Mouse (Mus musculus): ENCODE measurements at regions not wholly inside any gene's neighbourhood (a gene's known extent, or its start where the extent isn't known, plus 50 kb on each side); places are given as distances from the start of the nearest gene placed in this dataset.

GRCm38 (mm10) chr4:44424831-44425704, 124.4 kb downstream of the Melk start:
- Histone ChIP-seq H3K4me3 (ENCODE audit: low read depth, low read length) (peak overlapping the region; percentile 31), H3K4me1 (ENCODE audit: insufficient read depth) (no peaks in the 10 kb centered on the region), H3K9ac (replicated peaks) (no peak overlapping the region), H3K27me3 (ENCODE audit: insufficient read depth, low read length) (peaks cover 42% of the 10 kb centered on the region), H3K36me3 (replicated peaks; ENCODE audit: insufficient read depth, low read length) (no peaks in the 10 kb centered on the region), H3K4me2 (ENCODE audit: low read depth, low read length) (peak overlapping the region; percentile 58), H3K27ac (ENCODE audit: low read depth) (no peak overlapping the region), H3K9me3 (ENCODE audit: low read length) (no peaks in the 10 kb centered on the region)
- ATAC-seq: no peak
- DNase-seq: no peak
- TF ChIP-seq CTCF (IDR thresholded peaks at IDR 0.05; ENCODE audit: low read depth): no peak
- WGBS (ENCODE audit: insufficient replicate concordance): 2% methylated on average over 56 of the region's 56 CpGs

- WGBS (ENCODE audit: insufficient replicate concordance): 35% methylated on average over 9 of the region's 9 CpGs
- no peaks in the 10 kb centered on the region for H3K27me3 ChIP-seq (ENCODE audit: insufficient read depth, low read length)
- ATAC-seq: no peak
- H3K4me3 ChIP-seq (ENCODE audit: low read depth, low read length): no peak overlapping the region
- H3K4me1 ChIP-seq (ENCODE audit: insufficient read depth): no peaks in the 10 kb centered on the region
- no peak overlapping the region for H3K9ac ChIP-seq (replicated peaks)
- DNase-seq: peak; percentile 26
- TF ChIP-seq EP300 (IDR thresholded peaks at IDR 0.05; ENCODE audit: low read depth) (no peak), CTCF (IDR thresholded peaks at IDR 0.05; ENCODE audit: low read depth) (no peak)
- no peak overlapping the region for H3K27ac ChIP-seq (ENCODE audit: low read depth)
- no peak overlapping the region for H3K4me2 ChIP-seq (ENCODE audit: low read depth, low read length)
- no peaks in the 10 kb centered on the region for H3K9me3 ChIP-seq (ENCODE audit: low read length)
- no peaks in the 10 kb centered on the region for H3K36me3 ChIP-seq (replicated peaks; ENCODE audit: insufficient read depth, low read length)
These were observed 133.9 kb downstream of the Melk start for GRCm38 (mm10) chr4:44434593-44434992.

- H3K27me3 ChIP-seq (ENCODE audit: insufficient read depth, low read length): no peaks in the 10 kb centered on the region
- no peaks in the 10 kb centered on the region for H3K4me1 ChIP-seq (ENCODE audit: insufficient read depth)
- 43% methylated on average over 4 of the region's 4 CpGs for WGBS (ENCODE audit: insufficient replicate concordance)
- H3K4me2 ChIP-seq (ENCODE audit: low read depth, low read length): no peak overlapping the region
- TF ChIP-seq EP300 (IDR thresholded peaks at IDR 0.05; ENCODE audit: low read depth) (no peak), CTCF (IDR thresholded peaks at IDR 0.05; ENCODE audit: low read depth) (no peak)
- DNase-seq (no peak), ATAC-seq (no peak)
- no peak overlapping the region for H3K27ac ChIP-seq (ENCODE audit: low read depth)
- no peaks in the 10 kb centered on the region for H3K9me3 ChIP-seq (ENCODE audit: low read length)
- H3K36me3 ChIP-seq (replicated peaks; ENCODE audit: insufficient read depth, low read length): no peaks in the 10 kb centered on the region
- no peak overlapping the region for H3K4me3 ChIP-seq (ENCODE audit: low read depth, low read length)
- no peak overlapping the region for H3K9ac ChIP-seq (replicated peaks)
These were observed 144.8 kb downstream of the Melk start for GRCm38 (mm10) chr4:44445511-44445910.

GRCm38 (mm10) chr4:44450881-44451532, 150.3 kb downstream of the Melk start:
- H3K4me2 ChIP-seq (ENCODE audit: low read depth, low read length): no peak overlapping the region
- no peaks in the 10 kb centered on the region for H3K27me3 ChIP-seq (ENCODE audit: insufficient read depth, low read length)
- no peak for ATAC-seq
- H3K36me3 ChIP-seq (replicated peaks; ENCODE audit: insufficient read depth, low read length): no peaks in the 10 kb centered on the region
- H3K4me3 ChIP-seq (ENCODE audit: low read depth, low read length): no peak overlapping the region
- H3K9me3 ChIP-seq (ENCODE audit: low read length): no peaks in the 10 kb centered on the region
- no peaks in the 10 kb centered on the region for H3K4me1 ChIP-seq (ENCODE audit: insufficient read depth)
- no peak for DNase-seq
- 66% methylated on average over 10 of the region's 10 CpGs for WGBS (ENCODE audit: insufficient replicate concordance)
- no peak overlapping the region for H3K9ac ChIP-seq (replicated peaks)
- no peak overlapping the region for H3K27ac ChIP-seq (ENCODE audit: low read depth)
- TF ChIP-seq EP300 (IDR thresholded peaks at IDR 0.05; ENCODE audit: low read depth) (no peak), CTCF (IDR thresholded peaks at IDR 0.05; ENCODE audit: low read depth) (no peak)

GRCm38 (mm10) chr4:44452043-44452618, 151.5 kb downstream of the Melk start:
- Histone ChIP-seq H3K36me3 (replicated peaks; ENCODE audit: insufficient read depth, low read length) (no peaks in the 10 kb centered on the region), H3K27me3 (ENCODE audit: insufficient read depth, low read length) (no peaks in the 10 kb centered on the region), H3K27ac (ENCODE audit: low read depth) (no peak overlapping the region), H3K4me3 (ENCODE audit: low read depth, low read length) (no peak overlapping the region), H3K9me3 (ENCODE audit: low read length) (no peaks in the 10 kb centered on the region), H3K4me1 (ENCODE audit: insufficient read depth) (no peaks in the 10 kb centered on the region), H3K4me2 (ENCODE audit: low read depth, low read length) (no peak overlapping the region), H3K9ac (replicated peaks) (no peak overlapping the region)
- 55% methylated on average over 8 of the region's 8 CpGs for WGBS (ENCODE audit: insufficient replicate concordance)
- ATAC-seq: no peak
- no peak for DNase-seq
- TF ChIP-seq EP300 (IDR thresholded peaks at IDR 0.05; ENCODE audit: low read depth): no peak
- no peak for TF ChIP-seq CTCF (IDR thresholded peaks at IDR 0.05; ENCODE audit: low read depth)

- TF ChIP-seq CTCF (IDR thresholded peaks at IDR 0.05; ENCODE audit: low read depth) (no peak), EP300 (IDR thresholded peaks at IDR 0.05; ENCODE audit: low read depth) (no peak)
- ATAC-seq: no peak
- Histone ChIP-seq H3K4me1 (ENCODE audit: insufficient read depth) (no peaks in the 10 kb centered on the region), H3K4me2 (ENCODE audit: low read depth, low read length) (no peak overlapping the region), H3K36me3 (replicated peaks; ENCODE audit: insufficient read depth, low read length) (no peaks in the 10 kb centered on the region), H3K9ac (replicated peaks) (no peak overlapping the region), H3K4me3 (ENCODE audit: low read depth, low read length) (no peak overlapping the region), H3K27ac (ENCODE audit: low read depth) (no peak overlapping the region), H3K27me3 (ENCODE audit: insufficient read depth, low read length) (no peaks in the 10 kb centered on the region), H3K9me3 (ENCODE audit: low read length) (no peaks in the 10 kb centered on the region)
- no peak for DNase-seq
- WGBS (ENCODE audit: insufficient replicate concordance): 78% methylated on average over 11 of the region's 11 CpGs
These were observed 152.9 kb downstream of the Melk start for GRCm38 (mm10) chr4:44453552-44453951.

All from liver, postnatal 0 days (tissue).